Mouse (Mus musculus) embryonic facial prominence, embryonic 12.5 days (tissue): ENCODE measurements around the gene Abhd17c. TPM values are rescaled to one million over a fixed set of nuclear protein-coding genes. Genes with fewer than 3 reads are reported as not detected.
A peak's percentile ranks its signal among the peaks of the same experiment; 100 is the strongest.

Source experiments
- ATAC-seq: fragments of 200-750 bp; cut with Nextera tagmentation; 2 replicates; pipeline ENCODE4 v1.8.0; 2017; ENCODE audit not compliant: insufficient number of reproducible peaks, insufficient read depth, low FRiP score, low TSS enrichment
- H3K27ac ChIP-seq: fragments of 300-500 bp; sonication (generic); 2 replicates; pipeline ENCODE4 v1.5.1; 2016; ENCODE audit warnings: mild to moderate bottlenecking
- H3K27me3 ChIP-seq: fragments of 300-500 bp; sonication (generic); 2 replicates; pipeline ENCODE4 v1.6.1; 2016; ENCODE audit warnings: mild to moderate bottlenecking, moderate library complexity
- H3K36me3 ChIP-seq: fragments of 300-500 bp; sonication (generic); 2 replicates; pipeline ENCODE4 v1.6.1; 2016; ENCODE audit warnings: mild to moderate bottlenecking
- H3K4me1 ChIP-seq: fragments of 300-500 bp; sonication (generic); 2 replicates; pipeline ENCODE4 v1.6.1; 2016
- H3K4me2 ChIP-seq: fragments of 300-500 bp; sonication (generic); replicated peaks from 2 replicates; pipeline ENCODE4 v1.6.1; 2016; ENCODE audit warnings: mild to moderate bottlenecking, moderate library complexity
- H3K4me3 ChIP-seq: fragments of 300-500 bp; sonication (generic); 2 replicates; pipeline ENCODE4 v1.5.1; 2016; ENCODE audit warnings: mild to moderate bottlenecking
- H3K9ac ChIP-seq: fragments of 300-500 bp; sonication (generic); 2 replicates; pipeline ENCODE4 v1.6.1; 2016; ENCODE audit warnings: mild to moderate bottlenecking, moderate library complexity
- H3K9me3 ChIP-seq: fragments of 300-500 bp; sonication (generic); 2 replicates; pipeline ENCODE4 v1.6.1; 2016; ENCODE audit warnings: mild to moderate bottlenecking, moderate library complexity
- WGBS: fragments of 180-500 bp; shearing (Covaris S2); methylation state at CpG from one replicate; pipeline ENCODE4 v1.1.7; 2016; 5-methylcytosine and 5-hydroxymethylcytosine counted together
- polyA plus RNA-seq: library from polyadenylated mRNA; unstranded; fragments of >200 nt; fragmentation: Nextera tagmentation; extraction: Ambion mirVana; gene quantifications from 2 replicates; pipeline ENCODE4 v1.2.1, GENCODE M21; 2016

The Abhd17c gene
- polyA plus RNA-seq, 1 experiment from 2014 or later = 61.9 TPM

DNA sequence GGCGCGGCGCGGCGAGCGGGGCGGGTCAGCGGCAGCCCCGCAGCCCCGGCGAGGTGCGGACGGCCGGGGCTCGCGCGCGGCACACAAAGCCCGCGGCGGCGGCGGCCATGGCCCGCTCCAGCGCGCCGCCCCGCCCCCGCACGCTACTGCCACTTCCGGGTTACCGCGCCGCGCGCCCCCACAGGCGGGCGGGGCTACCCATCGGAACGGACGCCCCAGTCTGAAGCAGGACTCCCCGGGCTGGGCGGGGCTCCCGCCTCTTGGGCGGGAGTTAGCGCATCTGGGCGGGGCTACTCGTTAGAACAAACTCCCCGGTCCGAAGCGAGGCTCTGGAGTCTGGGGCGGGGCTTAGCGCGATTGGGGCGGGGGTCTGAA, 254 bp upstream of the Abhd17c start:
- under 1% methylated on average over 27 of the region's 55 CpGs for WGBS

DNA sequence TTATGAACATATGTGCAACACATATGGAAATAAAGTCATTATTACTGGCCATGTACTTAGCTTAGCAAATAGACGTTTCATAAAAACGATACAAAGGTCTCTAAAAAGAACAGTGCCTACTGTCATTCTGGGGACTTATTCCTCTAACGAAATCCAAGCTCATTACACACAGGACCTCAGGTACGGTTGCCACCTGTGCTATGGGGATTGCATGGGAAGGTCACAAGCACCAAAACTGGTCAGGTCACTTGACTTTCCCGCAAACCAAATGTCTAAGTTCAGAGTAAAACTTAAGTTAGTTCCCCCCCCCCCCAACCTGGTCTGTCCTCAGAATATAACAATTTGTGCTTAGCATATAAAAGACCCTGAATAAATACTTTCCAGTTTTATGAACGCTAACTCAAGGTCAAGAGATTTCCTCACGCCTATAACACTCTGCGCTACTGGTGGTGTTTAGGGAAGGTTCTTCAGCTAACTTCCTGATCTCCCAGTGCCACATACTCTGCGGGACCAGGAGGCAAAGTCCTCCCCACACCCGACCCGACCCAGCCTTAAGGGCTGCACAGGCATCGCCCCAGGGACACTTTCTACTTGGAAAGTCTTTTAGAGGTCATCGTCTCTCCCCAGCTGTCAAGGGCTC, 1.2 kb downstream of the Abhd17c start:
- ATAC-seq = no peak
- peak overlapping the region; percentile 92 for H3K4me2 ChIP-seq
- peak overlapping the region; percentile 82 for H3K4me3 ChIP-seq
- H3K4me1 ChIP-seq = peaks cover 32% of the 10 kb centered on the region
- H3K27me3 ChIP-seq = no peaks in the 10 kb centered on the region
- no peaks in the 10 kb centered on the region for H3K36me3 ChIP-seq
- WGBS = 8% methylated on average over 13 of the region's 13 CpGs
- peak overlapping the region; percentile 94; the same call in 1 of the 2 replicates for H3K27ac ChIP-seq
- H3K9me3 ChIP-seq = no peaks in the 10 kb centered on the region
- H3K9ac ChIP-seq = peak overlapping the region; percentile 95

More for the DNA sequence above, 254 bp upstream of the Abhd17c start:
- peak; percentile 95 for ATAC-seq
- Histone ChIP-seq H3K4me2 (peak overlapping the region; percentile 92), H3K9me3 (no peaks in the 10 kb centered on the region), H3K4me3 (peak overlapping the region; percentile 82), H3K36me3 (no peaks in the 10 kb centered on the region), H3K27ac (peak overlapping the region; percentile 94), H3K4me1 (peaks cover 28% of the 10 kb centered on the region), H3K27me3 (no peaks in the 10 kb centered on the region), H3K9ac (peak overlapping the region; percentile 95)

DNA sequence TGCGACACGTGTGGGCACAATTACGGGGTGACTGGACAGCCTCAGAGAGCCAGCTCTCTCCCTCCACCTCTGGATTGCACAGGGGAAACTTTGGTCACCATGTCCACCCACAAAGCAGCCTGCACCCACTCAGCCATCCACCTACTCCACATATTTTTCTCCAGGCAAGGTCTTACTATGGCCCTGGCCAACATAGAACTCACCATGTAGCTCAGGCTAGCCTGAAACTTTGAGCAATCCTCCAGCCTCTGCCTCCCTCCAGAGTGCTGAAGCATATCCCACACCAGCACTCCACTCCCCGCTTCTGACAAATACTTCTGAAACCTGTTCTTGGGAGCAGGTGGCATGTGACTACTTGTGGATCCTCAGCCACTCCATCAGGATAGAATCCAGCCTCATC, 1.9 kb downstream of the Abhd17c start:
- 56% methylated on average over 4 of the region's 4 CpGs for WGBS
- Histone ChIP-seq H3K4me3 (peak overlapping the region; percentile 82), H3K27ac (no peak overlapping the region), H3K9me3 (no peaks in the 10 kb centered on the region), H3K4me1 (peaks cover 34% of the 10 kb centered on the region), H3K36me3 (no peaks in the 10 kb centered on the region), H3K27me3 (no peaks in the 10 kb centered on the region), H3K4me2 (peak overlapping the region; percentile 92), H3K9ac (peak overlapping the region; percentile 21; the same call in 1 of the 2 replicates)
- ATAC-seq = no peak

DNA sequence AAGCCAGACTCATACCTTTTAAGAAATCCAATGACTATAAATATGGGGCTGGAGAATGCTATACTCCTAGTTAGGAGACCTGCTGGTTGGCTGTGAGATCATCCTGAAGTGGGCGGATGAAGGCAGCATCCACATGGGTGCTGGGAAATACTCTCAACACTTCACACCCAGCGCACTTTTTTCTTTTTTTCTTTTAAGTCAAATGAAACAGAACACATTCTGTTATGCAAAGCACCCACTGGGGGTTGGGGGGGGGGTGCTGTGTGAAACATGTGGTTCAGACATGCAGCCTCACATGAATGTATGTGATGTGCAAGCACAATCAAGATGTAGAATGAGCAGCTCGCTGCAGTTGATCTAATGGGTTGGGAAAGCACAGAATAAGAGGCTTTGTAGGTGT, 2.8 kb downstream of the Abhd17c start:
- no peak overlapping the region for H3K9ac ChIP-seq
- H3K4me2 ChIP-seq = no peak overlapping the region
- H3K36me3 ChIP-seq = no peaks in the 10 kb centered on the region
- 90% methylated on average over 3 of the region's 3 CpGs for WGBS
- no peaks in the 10 kb centered on the region for H3K27me3 ChIP-seq
- no peak for ATAC-seq
- H3K9me3 ChIP-seq = no peaks in the 10 kb centered on the region
- peaks cover 40% of the 10 kb centered on the region for H3K4me1 ChIP-seq
- H3K4me3 ChIP-seq = no peak overlapping the region
- H3K27ac ChIP-seq = no peak overlapping the region

DNA sequence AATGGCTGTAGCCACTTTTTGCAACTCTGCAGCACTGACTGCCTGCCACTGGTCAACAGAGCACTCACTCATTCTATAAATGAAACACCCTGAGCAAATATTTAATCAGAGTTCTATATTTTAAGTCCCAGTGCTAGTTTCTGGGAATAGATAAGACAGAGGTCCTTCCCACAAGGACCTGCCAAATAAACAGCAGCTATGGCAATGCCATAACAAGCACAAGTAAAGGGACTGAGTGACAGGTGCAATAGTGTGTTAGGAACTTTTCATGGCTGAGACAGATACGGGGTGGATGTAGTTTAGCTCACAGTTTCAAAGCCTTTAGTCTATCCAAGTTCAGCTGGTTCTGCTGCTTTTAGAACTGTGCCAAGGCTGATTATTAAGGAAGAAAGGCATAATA, 3.9 kb downstream of the Abhd17c start:
- Histone ChIP-seq H3K27me3 (no peaks in the 10 kb centered on the region), H3K9me3 (no peaks in the 10 kb centered on the region), H3K9ac (no peak overlapping the region), H3K36me3 (no peaks in the 10 kb centered on the region), H3K4me3 (no peak overlapping the region), H3K27ac (no peak overlapping the region), H3K4me2 (no peak overlapping the region), H3K4me1 (peaks cover 52% of the 10 kb centered on the region)
- WGBS = 93% methylated on average over 1 of the region's 1 CpGs
- no peak for ATAC-seq

DNA sequence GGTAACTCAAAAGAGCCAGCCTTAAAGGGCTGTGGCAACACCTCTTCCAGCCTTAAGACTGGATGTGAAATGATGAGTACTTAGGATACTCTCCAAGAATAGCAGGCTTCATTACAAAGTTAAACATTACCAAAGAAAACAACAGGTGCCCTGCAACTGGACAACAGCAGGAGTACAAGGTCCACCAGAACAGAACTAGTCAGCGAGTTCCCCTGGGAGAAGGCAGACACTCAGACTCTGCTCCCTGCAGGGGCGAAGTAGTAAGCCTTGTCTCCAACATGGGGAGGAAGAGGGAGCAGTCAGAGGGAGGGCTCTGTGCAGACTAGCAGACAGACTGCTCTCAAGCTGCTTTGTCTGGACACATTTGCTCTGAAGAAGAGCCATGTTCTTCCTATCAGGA, 6.1 kb downstream of the Abhd17c start:
- no peak overlapping the region for H3K9ac ChIP-seq
- no peaks in the 10 kb centered on the region for H3K9me3 ChIP-seq
- no peak overlapping the region for H3K4me3 ChIP-seq
- no peaks in the 10 kb centered on the region for H3K27me3 ChIP-seq
- H3K27ac ChIP-seq = no peak overlapping the region
- H3K36me3 ChIP-seq = no peaks in the 10 kb centered on the region
- ATAC-seq = no peak
- H3K4me1 ChIP-seq = peaks cover 58% of the 10 kb centered on the region
- H3K4me2 ChIP-seq = no peak overlapping the region
- WGBS = 71% methylated on average over 2 of the region's 2 CpGs

DNA sequence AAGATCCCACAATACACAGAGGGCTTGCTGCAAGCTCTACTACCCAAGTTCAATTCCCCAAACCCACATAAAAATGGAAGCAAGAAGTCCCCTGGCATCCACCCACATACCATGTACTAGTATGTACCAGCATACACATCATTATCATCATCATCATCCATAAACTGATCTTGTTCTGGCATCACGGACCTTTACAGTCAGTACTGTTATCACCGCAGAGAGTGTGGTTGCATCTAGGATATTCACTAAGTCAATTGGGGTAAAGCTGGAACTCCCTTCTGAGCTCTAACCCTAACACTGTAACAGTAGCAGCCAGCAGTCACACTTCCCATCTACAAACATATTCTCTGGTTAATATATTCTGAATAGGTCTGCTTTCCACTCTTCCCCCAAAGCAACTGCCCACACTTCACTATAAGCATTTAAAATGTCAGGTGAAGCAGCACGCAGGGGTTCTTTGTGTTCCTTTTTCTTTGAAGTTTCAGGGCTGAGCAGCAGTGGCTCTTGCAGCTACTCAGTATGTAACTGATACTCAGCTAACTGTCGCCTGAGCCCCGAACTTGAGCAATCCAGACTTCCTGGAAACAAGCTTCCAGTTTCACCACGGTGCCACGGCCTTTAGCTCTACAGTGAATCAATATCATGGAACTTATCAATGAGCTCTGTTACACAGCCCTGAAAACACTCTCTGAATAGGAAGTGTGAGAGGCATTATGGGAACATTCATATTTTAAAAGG, 8.8 kb downstream of the Abhd17c start:
- no peaks in the 10 kb centered on the region for H3K9me3 ChIP-seq
- ATAC-seq = no peak
- no peak overlapping the region for H3K9ac ChIP-seq
- no peaks in the 10 kb centered on the region for H3K36me3 ChIP-seq
- H3K27me3 ChIP-seq = no peaks in the 10 kb centered on the region
- H3K27ac ChIP-seq = peak overlapping the region; percentile 46; the same call in 1 of the 2 replicates
- H3K4me3 ChIP-seq = no peak overlapping the region
- H3K4me2 ChIP-seq = peak overlapping the region; percentile 21; the same call in 1 of the 2 replicates
- peaks cover 48% of the 10 kb centered on the region for H3K4me1 ChIP-seq
- 39% methylated on average over 7 of the region's 7 CpGs for WGBS

DNA sequence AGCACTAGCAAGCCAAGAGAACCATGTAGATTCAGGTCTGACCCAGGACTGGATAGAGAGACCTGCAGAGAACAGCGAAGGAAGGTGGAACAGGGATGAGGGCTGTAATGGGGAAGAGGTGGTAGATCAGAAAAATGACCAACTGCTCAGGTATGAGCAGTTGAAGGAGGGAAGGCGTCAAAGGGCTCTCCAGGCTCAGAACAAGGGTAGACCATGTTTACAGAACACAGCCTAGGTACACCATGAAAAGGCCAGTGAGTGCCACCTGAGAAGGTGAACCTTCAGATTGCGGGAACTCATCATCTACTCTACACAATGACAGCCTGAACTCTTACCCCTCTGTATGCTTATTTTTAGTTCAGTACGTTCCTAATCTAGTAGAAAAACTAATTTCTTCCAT, 9.5 kb downstream of the Abhd17c start:
- no peaks in the 10 kb centered on the region for H3K27me3 ChIP-seq
- no peak overlapping the region for H3K4me3 ChIP-seq
- H3K9ac ChIP-seq = no peak overlapping the region
- no peak for ATAC-seq
- H3K9me3 ChIP-seq = no peaks in the 10 kb centered on the region
- no peak overlapping the region for H3K4me2 ChIP-seq
- no peak overlapping the region for H3K27ac ChIP-seq
- no peaks in the 10 kb centered on the region for H3K36me3 ChIP-seq
- 88% methylated on average over 4 of the region's 4 CpGs for WGBS
- H3K4me1 ChIP-seq = peaks cover 48% of the 10 kb centered on the region

DNA sequence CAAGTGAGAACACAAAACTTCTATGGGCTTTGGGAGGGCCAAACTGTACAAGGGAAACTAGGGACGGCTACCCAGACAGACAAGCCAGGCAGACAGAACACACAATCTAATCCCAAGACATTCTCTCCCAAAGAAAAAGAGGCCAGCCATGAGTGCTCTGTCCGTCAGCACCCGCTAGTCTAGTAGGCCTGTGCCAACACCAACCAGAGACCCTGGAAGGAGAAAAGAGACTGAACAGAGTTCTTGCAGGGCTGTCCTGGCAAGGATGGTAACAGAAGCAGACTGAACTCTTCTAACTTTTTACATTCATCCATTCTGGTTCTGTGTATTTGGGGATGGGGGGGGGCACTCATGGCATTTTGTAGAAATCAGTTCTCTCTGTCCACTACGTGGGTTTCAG, 12.1 kb downstream of the Abhd17c start:
- Histone ChIP-seq H3K9me3 (no peaks in the 10 kb centered on the region), H3K36me3 (no peaks in the 10 kb centered on the region), H3K4me3 (no peak overlapping the region), H3K4me1 (peaks cover 45% of the 10 kb centered on the region), H3K27ac (no peak overlapping the region), H3K4me2 (no peak overlapping the region), H3K27me3 (no peaks in the 10 kb centered on the region), H3K9ac (no peak overlapping the region)
- ATAC-seq = no peak
- WGBS = 63% methylated on average over 4 of the region's 4 CpGs

DNA sequence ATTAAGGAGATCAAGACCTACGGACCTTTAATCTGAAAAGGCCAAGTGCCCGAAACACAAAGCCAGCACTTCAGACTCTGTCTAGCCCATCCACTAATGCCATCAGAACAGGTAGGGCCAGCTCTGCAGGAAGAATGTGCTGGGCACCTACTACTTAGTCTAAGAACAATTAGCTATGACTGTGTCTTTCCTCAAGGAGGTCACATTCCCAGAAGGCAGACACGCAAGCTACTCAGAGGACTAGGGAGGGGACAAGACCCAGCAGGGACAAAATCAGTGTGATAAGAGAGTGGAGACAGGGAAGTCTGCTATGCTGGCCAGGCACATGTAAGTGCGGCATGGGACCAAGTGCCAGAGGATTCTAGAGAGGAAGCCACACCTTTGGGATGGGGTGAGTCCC, 13.0 kb downstream of the Abhd17c start:
- no peak overlapping the region for H3K4me2 ChIP-seq
- 69% methylated on average over 4 of the region's 4 CpGs for WGBS
- H3K9me3 ChIP-seq = no peaks in the 10 kb centered on the region
- ATAC-seq = no peak
- H3K36me3 ChIP-seq = no peaks in the 10 kb centered on the region
- peaks cover 38% of the 10 kb centered on the region for H3K4me1 ChIP-seq
- 0 out of 2 replicates have a peak overlapping the region, but pooled peaks have one; percentile 2 for H3K27ac ChIP-seq
- H3K9ac ChIP-seq = no peak overlapping the region
- H3K27me3 ChIP-seq = no peaks in the 10 kb centered on the region
- no peak overlapping the region for H3K4me3 ChIP-seq

DNA sequence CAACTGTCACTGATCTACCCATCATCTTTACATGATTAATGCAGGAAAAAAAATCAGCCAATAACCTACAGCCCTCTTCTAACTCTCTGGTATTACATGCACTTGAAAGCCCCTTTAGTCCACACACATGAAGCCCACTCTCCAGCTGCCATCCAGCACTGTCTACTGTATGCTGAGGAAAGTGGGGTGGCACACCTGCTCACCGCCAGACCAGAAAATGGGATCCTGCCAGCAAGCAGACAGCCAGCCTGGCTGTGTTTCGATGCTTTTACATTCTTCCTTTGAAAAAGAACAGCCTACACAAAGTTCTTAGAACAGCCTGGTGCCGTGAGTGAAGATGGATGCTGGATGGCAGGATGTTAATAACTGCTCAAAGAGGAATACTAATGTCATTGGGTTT, 13.9 kb downstream of the Abhd17c start:
- H3K9me3 ChIP-seq = no peaks in the 10 kb centered on the region
- H3K4me1 ChIP-seq = peaks cover 30% of the 10 kb centered on the region
- no peak for ATAC-seq
- H3K36me3 ChIP-seq = no peaks in the 10 kb centered on the region
- H3K4me2 ChIP-seq = no peak overlapping the region
- no peak overlapping the region for H3K27ac ChIP-seq
- 89% methylated on average over 3 of the region's 3 CpGs for WGBS
- no peaks in the 10 kb centered on the region for H3K27me3 ChIP-seq
- H3K4me3 ChIP-seq = no peak overlapping the region
- H3K9ac ChIP-seq = no peak overlapping the region
